Mouse (Mus musculus) thymus, postnatal 25 days (tissue): Measurements from ENCODE around the gene Smad1.

ENCODE experiments used
- DNase-seq: peaks from one replicate; pipeline ENCODE4 v3.0.0; 2022

Smad1 gene

GRCm38 (mm10) chr8:79350805-79351204 is 48.5 kb downstream of the Smad1 start:
- DNase-seq: no peak

- DNase-seq: no peak
Observed at GRCm38 (mm10) chr8:79350094-79350593, 49.2 kb downstream of the Smad1 start.

- no peak for DNase-seq
Observed at GRCm38 (mm10) chr8:79346414-79346813, 52.9 kb downstream of the Smad1 start.

GRCm38 (mm10) chr8:79345856-79346255 is 53.5 kb downstream of the Smad1 start:
- DNase-seq: no peak

GRCm38 (mm10) chr8:79341236-79341635 is 58.1 kb downstream of the Smad1 start:
- no peak for DNase-seq

- DNase-seq: peak; percentile 31
Observed at GRCm38 (mm10) chr8:79339555-79339954, 59.8 kb downstream of the Smad1 start.

- no peak for DNase-seq
Observed at GRCm38 (mm10) chr8:79338619-79339018, 60.7 kb downstream of the Smad1 start.

GRCm38 (mm10) chr8:79332109-79332900 is 67.0 kb downstream of the Smad1 start:
- DNase-seq: no peak

GRCm38 (mm10) chr8:79331571-79331970 is 67.7 kb downstream of the Smad1 start:
- no peak for DNase-seq

- DNase-seq: no peak
Observed at GRCm38 (mm10) chr8:79331017-79331416, 68.3 kb downstream of the Smad1 start.

GRCm38 (mm10) chr8:79329735-79330134 is 69.6 kb downstream of the Smad1 start:
- no peak for DNase-seq

GRCm38 (mm10) chr8:79329182-79329581 is 70.1 kb downstream of the Smad1 start:
- DNase-seq: no peak

GRCm38 (mm10) chr8:79325510-79325909 is 73.8 kb downstream of the Smad1 start:
- no peak for DNase-seq

- DNase-seq: no peak
Observed at GRCm38 (mm10) chr8:79324928-79325327, 74.4 kb downstream of the Smad1 start.

GRCm38 (mm10) chr8:79324036-79324435 is 75.3 kb downstream of the Smad1 start:
- no peak for DNase-seq

GRCm38 (mm10) chr8:79323121-79323520 is 76.2 kb downstream of the Smad1 start:
- no peak for DNase-seq

GRCm38 (mm10) chr8:79310801-79311200 is 88.5 kb downstream of the Smad1 start:
- DNase-seq: no peak

GRCm38 (mm10) chr8:79305941-79306340 is 93.4 kb downstream of the Smad1 start:
- DNase-seq: no peak

- no peak for DNase-seq
Observed at GRCm38 (mm10) chr8:79301548-79301947, 97.8 kb downstream of the Smad1 start.

- no peak for DNase-seq
Observed at GRCm38 (mm10) chr8:79299704-79300103, 99.6 kb downstream of the Smad1 start.

- peak; percentile 46 for DNase-seq
Observed at GRCm38 (mm10) chr8:79297763-79298162, 101.6 kb downstream of the Smad1 start.

- no peak for DNase-seq
Observed at GRCm38 (mm10) chr8:79295276-79296105, 103.8 kb downstream of the Smad1 start.

- peak; percentile 99 for DNase-seq
Observed at GRCm38 (mm10) chr8:79294610-79295275, 104.6 kb downstream of the Smad1 start, which contains the start of gene Mmaa. Gene Mmaa, minus strand, starts transcription at chr8:79294937.
